In genomic region chr5:147050816-147051499, GRCm38 (mm10) we compare ENCODE assay signal across 10 mouse cellular contexts. TPM values are rescaled to one million over a fixed set of nuclear protein-coding genes. Genes with fewer than 3 reads are reported as not detected.
A peak's percentile ranks its signal among the peaks of the same experiment; 100 is the strongest.
DNase-seq lines count a peak whose midpoint lies in the region; ATAC-seq lines count a peak whose summit lies in the region.
"Had no signal": no experiment of that assay in that cellular context is flagged by ENCODE, and none has a peak within 500 bp of the region (broad histone marks: within the 10 kb centered on the region; RNA-seq: fewer than 3 reads in every experiment).

No protein-coding gene starts in this region.

- H3K9ac ChIP-seq in kidney, embryonic 15.5 days = no peak overlapping the region
- no peak overlapping the region for H3K9ac ChIP-seq in liver, embryonic 16.5 days (ENCODE audit: low read depth, low read length)
- H3K9ac ChIP-seq: forebrain, embryonic 13.5 days had no signal

- H3K27ac ChIP-seq in kidney, embryonic 15.5 days = no peak overlapping the region
- no peak overlapping the region for H3K27ac ChIP-seq in liver, embryonic 16.5 days (ENCODE audit: low read length)
- H3K27ac ChIP-seq: forebrain, embryonic 13.5 days had no signal

- no peaks in the 10 kb centered on the region for H3K9me3 ChIP-seq in kidney, embryonic 15.5 days (replicated peaks)
- H3K9me3 ChIP-seq in liver, embryonic 16.5 days (replicated peaks; ENCODE audit: control insufficient read depth, low read length) = no peaks in the 10 kb centered on the region
- H3K9me3 ChIP-seq: forebrain, embryonic 13.5 days had no signal

- H3K4me2 ChIP-seq in kidney, embryonic 15.5 days = peak overlapping the region; percentile 35
- H3K4me2 ChIP-seq in liver, embryonic 16.5 days (ENCODE audit: low read depth, low read length) = peak overlapping the region; percentile 14; the same call in 1 of the 2 replicates
- H3K4me2 ChIP-seq: forebrain, embryonic 13.5 days had no signal

- H3K4me1 ChIP-seq in kidney, embryonic 15.5 days = peaks cover 37% of the 10 kb centered on the region
- peaks cover 14% of the 10 kb centered on the region for H3K4me1 ChIP-seq in liver, embryonic 16.5 days (ENCODE audit: control insufficient read depth, low read depth, low read length)

- H3K4me3 ChIP-seq in kidney, embryonic 15.5 days (replicated peaks) = no peak overlapping the region
- no peak overlapping the region for H3K4me3 ChIP-seq in liver, embryonic 16.5 days (ENCODE audit: low read depth, low read length)
- H3K4me3 ChIP-seq: forebrain, embryonic 13.5 days had no signal

- H3K27me3 ChIP-seq in kidney, embryonic 15.5 days = no peaks in the 10 kb centered on the region
- no peaks in the 10 kb centered on the region for H3K27me3 ChIP-seq in liver, embryonic 16.5 days (ENCODE audit: control insufficient read depth, insufficient read depth, low read depth, low read length)

- no peak for ATAC-seq in kidney, embryonic 15.5 days (replicated peaks; ENCODE audit: low FRiP score)
- ATAC-seq in liver, embryonic 16.5 days (ENCODE audit: low read depth) = no peak
- ATAC-seq: forebrain, embryonic 13.5 days had no signal

- H3K36me3 ChIP-seq in kidney, embryonic 15.5 days = no peaks in the 10 kb centered on the region
- H3K36me3 ChIP-seq in liver, embryonic 16.5 days (ENCODE audit: control insufficient read depth, insufficient read depth) = no peaks in the 10 kb centered on the region

- DNase-seq in kidney, postnatal 14 days = no peak
- DNase-seq in B cell, adult 2 months = peak; percentile 42 to 44
- DNase-seq in T-cell, adult 2 months (ENCODE audit: low spot score) = peak; percentile 34
- DNase-seq in layer of hippocampus, adult 11-12 months (ENCODE audit: low spot score) = no peak
- no peak for DNase-seq in cerebellum, adult 9-11 months
- DNase-seq: kidney, adult 18-20 months; spleen, adult 18-20 months had no signal

- 46% methylated on average over 13 of the region's 13 CpGs for WGBS in kidney, embryonic 15.5 days
- WGBS in liver, embryonic 16.5 days (ENCODE audit: insufficient replicate concordance) = 52% methylated on average over 13 of the region's 13 CpGs

RNA-seq across cellular contexts. Expression of gene Lnx2, which starts 25.4 kb away (rescaled TPM):
- polyA plus RNA-seq in kidney, embryonic 15.5 days (2015; fragmentation: Nextera tagmentation; extraction: Ambion mirVana) = 14.6 and 15.4 TPM in 2 replicates
- 4.6 and 5.7 TPM in 2 replicates for polyA plus RNA-seq in liver, embryonic 16.5 days (2015; fragmentation: Nextera tagmentation; extraction: Ambion mirVana)

RNA-seq across cellular contexts. Expression of gene Polr1d, which starts 25.9 kb away (rescaled TPM):
- 139 and 154 TPM in 2 replicates for polyA plus RNA-seq in kidney, embryonic 15.5 days (2015; fragmentation: Nextera tagmentation; extraction: Ambion mirVana)
- 54.4 and 56.9 TPM in 2 replicates for polyA plus RNA-seq in liver, embryonic 16.5 days (2015; fragmentation: Nextera tagmentation; extraction: Ambion mirVana)

Comparison
In these comparisons a context has a peak if more than half of its experiments do, and no peak if none do; other contexts are left out.
1. DNase-seq: peak in B cell, adult 2 months (2 of 2) and T-cell, adult 2 months (single experiment); none in kidney, postnatal 14 days (single experiment), layer of hippocampus, adult 11-12 months (single experiment) and cerebellum, adult 9-11 months (single experiment).